Mouse (Mus musculus) lung, postnatal 4 days (tissue): Measurements from ENCODE around the gene Amh.
A peak's percentile ranks its signal among the peaks of the same experiment; 100 is the strongest.
"Not testable (repeated sequence)": the region's sequence is repeated elsewhere in the genome, so short reads cannot be mapped to it uniquely, and the experiment has no call there.

Experiments
- DNase-seq, 2 experiments: peaks; one replicate each; pipeline ENCODE4 v3.0.0; 2021

Amh gene

DNA sequence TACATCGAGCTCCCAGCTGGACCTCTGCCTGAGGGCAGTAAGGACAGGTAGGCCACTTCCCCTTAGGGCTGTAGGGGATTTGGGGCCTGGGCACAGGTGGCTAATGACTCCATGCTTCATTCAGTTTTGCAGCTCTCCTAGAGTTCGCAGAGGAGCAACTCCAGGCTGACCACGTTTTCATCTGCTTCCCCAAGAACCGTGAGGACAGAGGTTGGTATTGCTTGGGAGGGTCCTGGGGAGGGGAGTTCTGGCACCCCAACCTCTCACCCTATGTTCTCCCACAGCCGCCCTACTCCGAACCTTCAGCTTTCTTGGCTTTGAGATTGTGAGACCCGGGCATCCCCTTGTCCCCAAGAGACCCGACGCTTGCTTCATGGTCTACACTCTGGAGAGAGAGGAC, 23.5 kb downstream of the Amh start:
- not testable (repeated sequence) for DNase-seq

DNA sequence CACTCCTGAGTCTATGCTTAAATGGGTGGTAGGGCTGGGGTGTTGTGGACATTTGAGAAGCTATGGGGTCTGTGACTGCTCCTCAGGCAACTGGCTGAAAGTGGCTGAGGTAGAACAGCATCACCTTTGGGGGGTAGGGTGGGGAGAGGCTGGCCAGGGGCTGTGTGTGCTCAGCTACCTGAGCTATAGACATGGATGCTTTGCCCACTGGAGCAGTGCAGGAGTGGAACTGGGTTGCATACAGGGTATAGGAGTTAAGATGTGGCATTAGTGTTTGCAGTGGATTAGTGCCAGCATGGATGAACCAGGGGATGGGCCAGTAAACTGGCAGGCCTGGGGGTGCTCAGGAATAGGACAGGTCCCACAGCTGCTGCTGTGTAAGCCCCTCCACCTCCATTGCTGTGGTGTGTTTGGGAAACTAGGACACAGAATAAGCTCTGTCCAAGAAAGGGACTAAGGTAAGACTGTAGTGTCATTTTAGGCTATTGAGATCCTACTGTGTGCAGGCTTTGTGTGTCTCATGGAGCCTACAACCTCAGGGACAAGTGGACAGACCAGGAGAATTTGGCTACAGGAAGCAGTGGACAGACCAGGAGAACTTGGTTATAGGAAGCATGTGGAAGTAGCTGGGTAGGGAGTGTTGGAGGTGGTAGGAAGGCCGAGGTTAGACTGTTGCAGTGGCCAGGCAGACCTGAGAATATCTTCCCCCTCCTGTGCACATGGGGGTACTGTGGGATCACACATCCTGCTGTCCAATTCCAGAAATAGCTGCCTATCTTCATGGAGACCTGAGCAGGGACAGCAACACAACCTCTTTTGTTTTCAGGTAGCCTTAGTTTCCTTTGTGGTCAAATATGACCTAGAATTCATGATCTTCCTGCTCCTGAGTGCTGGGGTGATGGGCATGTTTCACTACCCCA, 24.6 kb downstream of the Amh start:
- no peak for DNase-seq

DNA sequence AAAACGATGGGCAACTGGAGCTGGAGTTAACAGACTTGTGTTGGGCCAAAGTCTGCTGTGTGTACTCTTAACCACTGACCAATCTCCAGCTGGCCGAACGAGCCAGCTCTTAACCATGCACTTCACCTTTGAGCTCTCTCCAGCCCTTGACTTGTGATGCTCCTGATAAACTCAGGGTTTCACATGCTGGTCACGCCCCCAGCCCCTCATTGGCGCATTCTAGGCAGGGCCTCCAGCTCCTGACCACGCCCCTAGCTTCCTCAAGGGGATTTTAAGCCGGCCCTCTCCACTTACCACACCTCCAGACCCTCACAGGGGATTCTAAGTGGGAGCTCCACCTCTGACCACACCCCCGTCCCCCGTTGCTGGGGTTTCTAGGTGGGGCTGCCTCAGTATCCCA, 26.1 kb downstream of the Amh start:
- peak; percentile 78 to 86 for DNase-seq

DNA sequence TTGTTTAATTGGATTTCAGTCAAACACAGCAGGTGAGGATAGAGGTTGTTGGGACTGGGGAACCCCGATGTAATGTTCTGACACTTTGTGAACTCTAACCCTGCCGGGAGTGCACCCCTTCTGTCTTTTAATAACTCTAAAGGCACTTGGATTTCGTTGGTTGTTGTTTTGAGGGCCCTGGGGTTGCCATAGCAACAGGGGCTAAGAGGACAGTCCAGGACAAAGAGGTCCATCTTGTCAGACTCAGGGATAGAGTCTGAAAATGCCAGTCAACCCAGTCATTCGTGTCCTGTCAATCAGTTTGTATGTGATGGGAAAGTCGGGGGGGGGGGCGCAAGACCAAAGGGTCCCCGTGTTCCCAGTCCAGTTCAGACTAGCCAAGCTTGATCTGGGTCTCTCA, 27.8 kb downstream of the Amh start:
- DNase-seq: no peak

DNA sequence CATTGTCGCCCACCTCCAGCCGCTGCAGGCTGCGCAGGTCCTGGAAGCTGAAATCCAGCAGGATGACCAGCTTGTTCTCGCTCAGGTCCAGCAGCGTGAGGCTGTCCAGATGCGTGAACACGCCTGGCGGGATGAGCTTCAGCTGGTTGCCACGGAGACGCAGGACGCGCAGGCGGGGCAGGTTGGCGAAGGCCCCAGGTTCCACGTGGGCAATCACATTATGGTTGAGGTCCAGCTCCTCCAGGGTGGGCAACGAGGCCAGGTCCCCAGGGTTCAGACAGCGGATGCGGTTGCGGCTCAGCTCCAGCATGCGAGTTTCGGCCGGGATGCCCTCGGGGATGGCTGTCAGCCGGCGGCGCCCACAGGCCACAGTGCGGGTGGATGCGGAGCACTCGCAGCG, 30.6 kb downstream of the Amh start:
- no peak for DNase-seq

DNA sequence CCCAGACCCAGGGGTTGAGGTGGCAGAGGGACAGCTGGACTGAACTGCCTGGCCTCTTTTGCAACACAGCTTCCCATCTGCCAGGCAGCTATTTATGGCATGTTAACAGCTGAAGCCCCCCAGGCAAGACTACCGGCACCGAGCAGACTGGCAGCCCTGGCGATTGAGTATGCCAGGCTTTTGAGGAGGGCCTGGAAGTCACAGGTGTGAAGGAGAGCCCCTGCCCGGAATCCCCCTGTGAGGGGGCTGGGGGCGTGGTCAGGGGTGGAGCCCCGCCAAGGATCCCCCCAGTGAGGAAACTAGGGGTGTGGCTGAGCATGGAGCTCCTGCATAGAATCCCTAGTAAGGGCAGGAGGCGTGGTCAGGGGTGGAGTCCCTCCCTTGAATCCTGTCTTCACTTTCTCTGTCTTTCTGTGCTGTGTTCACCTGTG, 31.9 kb downstream of the Amh start:
- no peak for DNase-seq

DNA sequence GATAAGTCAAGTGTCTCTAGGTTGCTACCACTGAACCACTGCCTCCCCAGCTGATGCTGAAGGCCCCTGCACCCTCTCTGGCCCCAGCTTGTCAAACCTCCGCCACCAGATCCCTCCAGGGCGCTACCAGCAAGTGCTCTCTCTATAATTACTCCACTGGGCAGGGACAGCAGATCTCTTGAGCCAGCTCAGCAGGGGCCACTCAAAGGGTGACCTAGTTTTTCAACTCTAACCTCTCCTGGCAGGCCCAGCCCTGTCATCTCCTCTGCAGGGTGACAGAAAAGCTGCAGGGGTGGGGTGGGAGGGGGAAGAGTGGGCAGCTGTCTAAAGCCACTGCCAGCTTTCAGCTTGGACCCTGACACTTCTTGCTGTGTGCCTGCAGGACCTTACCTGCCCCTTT, 32.8 kb downstream of the Amh start:
- DNase-seq: no peak

DNA sequence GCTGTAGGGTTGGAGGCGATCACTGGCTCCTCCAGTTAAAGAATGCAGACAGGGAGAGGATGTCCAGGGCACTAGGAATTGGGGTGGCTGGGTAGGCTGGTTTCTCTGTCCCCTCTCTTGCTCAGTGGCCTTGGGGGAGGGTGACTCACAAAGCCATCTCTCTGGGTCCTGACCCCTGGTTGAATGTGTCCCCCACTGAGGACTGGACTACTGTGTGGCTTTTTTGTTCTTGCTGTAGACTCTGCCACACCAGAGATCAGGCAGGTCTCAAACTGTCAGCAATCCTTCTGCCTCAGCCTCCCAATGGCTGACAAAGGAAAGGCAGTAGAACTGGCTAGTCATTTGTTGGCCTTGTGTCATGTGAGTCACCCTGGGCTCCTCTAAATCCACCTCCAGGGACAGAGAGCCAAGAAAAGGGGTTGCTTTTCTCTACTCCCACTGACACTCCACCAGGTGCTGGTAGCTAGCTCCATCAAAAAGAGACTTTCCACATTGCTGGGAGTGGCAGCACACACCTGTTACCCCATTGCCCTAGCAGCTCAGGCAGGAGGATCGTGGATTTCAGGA, 33.4 kb downstream of the Amh start:
- DNase-seq: no peak

DNA sequence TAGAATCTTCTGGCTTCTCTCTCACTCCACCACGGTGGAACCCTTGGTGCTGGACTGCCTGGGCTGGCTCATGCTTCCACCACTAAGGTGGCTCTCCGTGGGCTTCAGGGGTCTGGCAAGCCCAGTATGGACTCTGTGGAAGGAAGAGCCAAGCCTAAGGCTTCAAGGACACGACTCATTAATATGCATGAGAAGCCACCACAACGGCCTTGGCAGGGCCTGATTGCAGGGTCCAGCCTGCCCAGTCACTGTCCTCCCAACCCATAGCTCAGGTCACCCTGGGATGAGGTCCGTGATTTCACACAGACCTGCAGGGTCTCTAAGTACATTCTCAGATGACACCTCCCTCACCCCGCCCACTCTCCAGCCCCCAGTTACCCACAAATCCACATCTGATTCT, 34.8 kb downstream of the Amh start:
- DNase-seq: no peak

DNA sequence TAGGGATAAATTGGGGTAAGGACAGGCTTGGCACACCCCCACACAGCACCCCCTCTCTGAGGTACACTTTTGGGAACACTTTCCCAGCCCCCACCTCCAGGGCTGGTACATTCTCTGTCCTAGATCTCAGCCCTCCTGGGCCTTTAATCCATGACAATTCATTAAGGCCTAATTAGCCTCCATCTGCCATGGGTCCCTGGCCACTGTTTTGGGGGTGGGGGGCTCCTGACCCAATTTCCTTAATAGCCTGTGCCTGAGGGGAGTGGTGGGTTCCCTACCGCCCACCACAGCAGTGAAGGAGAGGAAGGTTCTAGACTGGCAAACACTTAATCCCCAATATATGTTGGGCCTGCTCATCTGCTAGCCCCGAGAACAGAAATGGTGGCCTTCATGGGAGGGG, 36.6 kb downstream of the Amh start:
- DNase-seq: no peak

DNA sequence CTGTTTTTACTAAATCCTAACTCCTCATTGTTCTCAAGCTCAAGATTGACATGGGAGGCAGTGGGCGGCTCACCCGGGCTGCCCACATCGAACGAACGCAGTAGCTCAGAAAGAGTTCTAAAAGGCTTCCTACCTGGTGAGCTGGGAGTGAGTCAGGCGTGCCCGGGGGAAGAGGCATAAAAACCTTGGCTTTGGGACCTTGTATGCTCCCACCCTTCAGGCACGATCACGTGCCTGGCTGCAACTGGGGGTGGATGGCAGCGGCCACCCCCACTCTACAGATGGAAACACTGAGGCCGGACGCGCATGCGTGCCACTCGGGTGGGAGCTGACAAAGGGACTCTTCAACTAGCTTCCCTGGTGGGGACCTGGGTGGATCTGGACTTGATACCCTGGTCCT, 37.3 kb downstream of the Amh start:
- no peak for DNase-seq

DNA sequence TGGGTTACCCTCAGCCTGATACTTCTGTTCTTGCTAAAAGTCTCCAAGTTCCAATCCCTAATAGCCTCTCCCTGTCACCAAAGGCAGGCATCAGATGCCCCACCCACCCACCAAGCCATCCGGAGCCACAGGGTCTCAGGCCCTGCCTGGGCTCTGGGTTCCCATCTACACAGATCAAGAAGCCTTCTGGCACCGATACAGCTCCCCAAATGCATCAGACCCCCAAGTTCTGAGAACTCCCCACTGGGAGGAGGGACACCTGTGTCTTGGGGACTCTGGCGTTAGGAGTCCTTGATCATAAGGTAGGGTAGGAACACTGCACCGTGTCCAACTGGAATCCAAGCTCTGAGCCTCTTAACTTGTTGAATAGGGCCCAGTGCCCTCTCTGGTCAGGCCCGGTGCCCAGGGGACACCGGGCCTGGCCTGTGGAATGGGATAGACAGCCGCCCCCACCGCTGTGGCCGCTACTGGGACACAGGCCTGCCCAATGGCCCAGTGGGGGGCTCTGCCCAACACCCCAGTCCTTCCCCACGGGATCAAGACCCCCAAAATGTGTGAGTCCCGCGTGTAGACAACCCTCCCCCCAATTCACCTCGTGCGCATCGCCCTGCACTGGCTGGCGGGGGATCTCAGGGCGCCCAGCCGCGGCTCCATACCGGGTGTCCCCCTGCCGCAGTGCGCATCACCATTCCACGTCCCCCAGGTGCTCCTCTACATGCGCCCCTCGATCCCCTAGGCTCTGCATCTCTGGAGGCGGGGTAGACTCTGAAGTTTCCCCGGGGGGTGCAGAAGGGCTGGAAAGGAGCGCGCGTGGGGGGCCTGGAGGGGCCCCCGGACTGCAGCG, 38.3 kb downstream of the Amh start:
- DNase-seq: no peak

DNA sequence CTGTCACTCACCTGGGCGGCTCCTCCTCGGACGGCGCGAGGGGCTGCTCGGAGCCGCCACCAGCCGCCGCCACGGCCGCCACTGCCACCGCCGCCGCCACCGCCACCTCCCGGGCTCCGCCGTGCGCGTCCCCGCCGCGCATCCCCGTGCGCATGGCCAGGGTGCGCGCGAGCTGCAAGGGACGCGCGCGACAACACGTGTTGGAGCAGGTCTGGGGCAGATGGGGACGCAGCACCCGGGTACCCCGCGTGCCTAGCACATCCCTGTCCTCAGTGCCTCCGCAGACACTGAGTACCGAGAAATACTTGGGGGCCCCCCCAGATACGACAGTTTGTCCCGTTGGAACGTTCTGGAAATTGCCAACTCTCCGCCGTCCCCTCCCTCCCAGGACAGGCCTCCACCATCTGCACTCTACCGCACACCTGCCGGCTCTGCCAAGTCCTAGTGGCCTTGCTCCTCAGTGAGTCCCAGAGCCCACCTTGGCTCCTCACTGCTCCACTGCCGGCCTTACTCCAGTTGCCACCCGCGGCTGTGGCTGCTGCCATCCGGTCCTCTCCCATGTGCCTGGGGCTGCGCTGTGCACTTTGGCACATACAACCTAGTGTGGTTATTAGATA, 39.0 kb downstream of the Amh start, which contains the start of gene Lingo3:
Lingo3 (minus strand) TSS at position 109 of the 617 bp plus-strand sequence.
- no peak for DNase-seq

DNA sequence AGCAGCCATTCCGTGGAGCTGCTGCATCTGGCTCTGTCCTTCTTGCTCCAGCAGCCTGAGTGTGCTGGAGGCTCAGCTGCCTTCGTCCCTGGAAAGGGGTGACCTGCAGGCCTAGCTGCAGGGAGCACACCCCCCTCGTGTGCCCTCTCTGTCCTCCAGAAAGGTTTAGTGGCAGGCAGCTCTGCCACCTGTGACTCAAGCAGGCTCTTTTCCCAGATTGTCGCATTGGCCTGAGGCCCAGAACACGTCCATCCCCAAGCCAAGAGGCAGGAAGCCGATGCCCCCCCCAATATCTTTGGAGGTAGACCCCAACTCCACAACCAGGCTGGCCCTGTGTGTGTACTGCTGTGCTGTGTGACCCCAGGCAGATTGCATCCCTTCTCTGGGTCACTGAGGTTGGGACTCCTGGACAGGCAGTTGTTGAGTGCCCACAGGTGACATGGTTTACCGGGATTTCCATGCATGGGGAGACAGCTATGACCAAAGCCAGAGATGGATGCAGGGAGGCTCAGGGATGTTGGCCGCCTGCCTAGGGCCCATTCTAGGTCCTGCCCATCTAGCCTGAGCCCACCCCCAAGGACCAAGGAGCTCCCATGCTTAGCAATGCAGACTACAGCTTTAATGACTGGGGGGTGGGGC, 40.1 kb downstream of the Amh start:
- DNase-seq: no peak

DNA sequence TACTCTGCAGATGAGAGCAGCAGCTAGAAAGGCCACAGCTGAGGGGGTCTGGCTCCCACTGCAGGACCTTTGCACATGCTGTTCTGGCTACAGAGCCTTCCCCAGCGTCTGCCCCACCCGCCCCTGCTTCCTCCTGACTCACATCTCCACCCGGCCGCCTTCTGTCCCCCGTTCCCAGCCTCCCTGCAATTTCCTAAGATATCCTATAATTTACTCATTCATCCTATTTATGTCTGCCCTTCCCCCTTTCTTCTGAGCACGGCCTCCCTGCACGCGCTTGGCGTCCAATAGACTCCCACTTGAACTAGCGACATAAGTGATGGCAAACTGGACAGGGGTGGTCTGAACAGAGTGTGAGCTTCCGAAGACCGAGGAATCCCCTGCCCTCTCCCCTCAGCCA, 40.7 kb downstream of the Amh start:
- DNase-seq: no peak

DNA sequence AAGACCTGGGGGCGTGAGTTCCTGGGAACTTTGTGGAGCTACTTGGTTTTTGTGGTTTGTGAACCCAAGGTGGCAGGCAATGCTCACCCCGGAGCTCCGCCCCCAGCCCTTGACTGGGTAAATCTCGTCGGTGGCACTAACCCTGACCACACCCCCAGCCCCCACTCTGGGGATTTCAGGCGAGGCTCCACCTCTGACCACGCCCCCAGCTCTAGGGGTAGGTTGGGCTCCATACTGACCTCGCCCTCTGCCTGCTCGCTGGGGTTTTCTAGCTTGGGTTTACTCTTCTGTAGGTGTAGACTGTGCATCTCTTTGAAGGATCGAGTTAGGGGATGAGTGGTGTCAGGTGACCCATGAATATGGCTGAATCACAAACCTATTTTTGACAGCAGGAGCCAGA, 43.5 kb downstream of the Amh start:
- DNase-seq: peak; percentile 77 to 78

DNA sequence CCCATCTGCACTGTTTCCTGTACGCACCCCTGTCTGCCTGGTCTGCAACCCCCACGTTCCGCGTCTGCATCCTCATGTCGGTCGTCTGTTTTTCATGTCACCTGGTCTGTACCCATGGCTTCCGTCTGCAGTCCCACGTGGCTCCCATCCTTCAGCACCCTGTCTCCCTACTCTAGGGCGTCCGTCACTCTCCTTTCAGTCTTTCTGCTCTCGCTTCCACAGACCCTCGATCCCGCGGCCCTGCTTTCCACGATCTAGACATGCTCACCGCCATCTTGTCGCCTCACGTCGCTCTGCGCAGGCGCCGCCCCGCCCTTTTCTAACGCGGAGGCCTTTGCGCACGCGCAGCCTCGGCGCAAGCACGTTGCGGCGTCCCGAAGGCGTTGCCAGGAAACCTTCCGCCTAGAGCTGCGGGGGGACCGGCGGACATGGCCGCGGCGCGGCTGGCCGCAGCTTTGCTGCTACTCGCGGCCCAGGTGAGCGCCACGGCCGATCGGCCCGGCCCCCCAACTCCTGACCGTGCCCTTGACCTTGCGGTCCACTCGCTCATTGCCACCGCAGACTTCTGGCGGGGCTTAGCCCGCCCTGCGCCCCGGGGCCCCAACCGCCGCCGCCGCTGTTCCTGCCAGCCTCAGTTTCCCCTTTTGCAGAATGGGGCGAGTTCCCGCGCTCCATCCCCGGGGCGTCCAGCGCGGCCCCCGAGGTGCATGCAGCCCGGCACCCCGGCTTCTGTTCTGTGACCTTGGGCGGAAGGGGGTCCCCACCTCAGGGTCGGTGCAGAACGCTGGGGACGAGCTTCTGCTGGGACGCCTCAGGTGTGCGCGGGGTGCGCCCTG, 50.1 kb downstream of the Amh start, which contains the start of the genes Lsm7 and Sppl2b:
Lsm7 (minus strand) TSS at position 297 of the 836 bp plus-strand sequence.
Sppl2b (plus strand) TSS at position 363 of the 836 bp plus-strand sequence.
- peak; percentile 98 to 99 for DNase-seq

DNA sequence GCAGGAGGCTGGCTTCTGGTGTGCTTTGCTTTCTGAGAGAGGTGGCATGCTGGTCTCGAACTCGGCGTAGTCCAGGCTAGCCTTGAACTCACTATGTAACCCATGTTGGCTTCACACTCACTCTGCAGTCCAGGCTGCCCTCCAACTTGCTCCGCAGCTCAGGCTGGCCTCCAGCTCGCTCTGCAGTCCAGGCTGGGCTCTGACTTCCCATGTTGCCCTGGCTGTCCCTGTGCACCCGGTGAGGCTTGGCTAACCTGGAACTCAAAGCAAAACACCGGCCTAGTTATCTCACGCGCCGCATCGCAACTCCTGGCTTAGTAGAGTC, 50.7 kb downstream of the Amh start:
- peak in 1 of 2 experiments; percentile 16 for DNase-seq

DNA sequence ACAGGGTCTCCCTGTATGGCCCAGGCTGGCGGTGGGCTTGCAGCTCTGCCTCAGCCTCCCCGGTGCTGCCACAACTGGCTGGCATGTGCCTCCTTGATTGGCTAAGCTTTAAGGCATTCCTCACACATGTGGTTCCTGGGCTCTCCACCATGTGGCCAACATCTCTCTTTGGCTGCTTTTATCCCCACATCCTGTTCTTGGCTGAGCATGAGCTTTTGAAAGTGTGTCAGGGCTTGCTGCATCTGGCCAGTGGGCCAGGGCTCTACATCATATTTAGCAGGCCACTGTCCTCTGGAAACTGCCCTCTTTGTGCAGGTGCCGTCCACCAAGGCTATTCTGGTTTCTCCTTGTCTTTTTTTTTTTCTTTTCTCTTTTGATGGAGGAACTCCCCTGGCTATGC, 51.2 kb downstream of the Amh start:
- no peak for DNase-seq

DNA sequence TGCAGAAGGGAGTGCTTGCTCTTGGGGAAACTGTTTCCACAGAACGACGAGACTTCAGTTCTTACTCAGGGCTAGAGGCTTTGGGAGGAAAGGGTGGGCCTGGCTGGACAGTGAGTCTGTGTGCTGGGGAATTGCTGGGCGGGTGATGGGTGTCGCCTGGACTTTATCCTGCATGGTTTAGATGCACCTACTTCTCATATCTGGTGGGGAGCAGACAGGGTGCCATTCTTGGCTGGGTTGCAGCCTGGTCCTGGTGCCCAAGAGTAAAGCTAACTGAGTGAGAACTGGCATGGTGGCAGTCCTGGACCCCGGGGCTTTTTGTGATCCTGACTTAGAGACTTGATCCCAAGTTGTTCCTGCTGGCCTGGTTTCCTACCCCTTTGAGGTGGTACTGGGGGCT, 51.9 kb downstream of the Amh start:
- DNase-seq: no peak
